Mouse (Mus musculus): ENCODE results near the gene Dkk3. TPM values are rescaled to one million over a fixed set of nuclear protein-coding genes. Genes with fewer than 3 reads are reported as not detected.

Gene Dkk3
- 10 to 100 TPM; 22.5 to 28.9 (median 24.0) TPM for total RNA-seq (2022)

GRCm38 (mm10) chr7:112158942-112159341 lies at the start of gene Dkk3:
Gene Dkk3, minus strand, starts transcription at chr7:112159057.
- no peak for DNase-seq

GRCm38 (mm10) chr7:112207717-112208116 lies 48.9 kb upstream of the Dkk3 start:
- no peak for DNase-seq

GRCm38 (mm10) chr7:112205513-112205912 lies 46.7 kb upstream of the Dkk3 start:
- DNase-seq, result no peak

- no peak for DNase-seq
These were observed 45.6 kb upstream of the Dkk3 start for GRCm38 (mm10) chr7:112204380-112204963.

- no peak for DNase-seq
These were observed 45.1 kb upstream of the Dkk3 start for GRCm38 (mm10) chr7:112203937-112204336.

- no peak for DNase-seq
These were observed 44.0 kb upstream of the Dkk3 start for GRCm38 (mm10) chr7:112202843-112203242.

- peak; percentile 60 for DNase-seq
These were observed 43.3 kb upstream of the Dkk3 start for GRCm38 (mm10) chr7:112202194-112202593.

GRCm38 (mm10) chr7:112200761-112201160 lies 41.9 kb upstream of the Dkk3 start:
- DNase-seq, result no peak

GRCm38 (mm10) chr7:112199343-112199742 lies 40.5 kb upstream of the Dkk3 start:
- DNase-seq, result no peak

GRCm38 (mm10) chr7:112197461-112197860 lies 38.6 kb upstream of the Dkk3 start:
- no peak for DNase-seq

GRCm38 (mm10) chr7:112194286-112194685 lies 35.4 kb upstream of the Dkk3 start:
- no peak for DNase-seq

GRCm38 (mm10) chr7:112192778-112193177 lies 33.9 kb upstream of the Dkk3 start:
- no peak for DNase-seq

- DNase-seq, result no peak
These were observed 33.4 kb upstream of the Dkk3 start for GRCm38 (mm10) chr7:112192237-112192636.

GRCm38 (mm10) chr7:112187536-112188459 lies 28.9 kb upstream of the Dkk3 start:
- DNase-seq, result no peak

GRCm38 (mm10) chr7:112186871-112187270 lies 28.0 kb upstream of the Dkk3 start:
- DNase-seq, result no peak

GRCm38 (mm10) chr7:112185226-112185745 lies 26.4 kb upstream of the Dkk3 start:
- peak; percentile 64 for DNase-seq

- DNase-seq, result no peak
These were observed 25.8 kb upstream of the Dkk3 start for GRCm38 (mm10) chr7:112184519-112185225.

GRCm38 (mm10) chr7:112183258-112183841 lies 24.5 kb upstream of the Dkk3 start:
- DNase-seq, result peak; percentile 73

- DNase-seq, result peak; percentile 60
These were observed 21.4 kb upstream of the Dkk3 start for GRCm38 (mm10) chr7:112180235-112180705.

GRCm38 (mm10) chr7:112176627-112177026 lies 17.8 kb upstream of the Dkk3 start:
- DNase-seq, result no peak

GRCm38 (mm10) chr7:112172669-112173068 lies 13.8 kb upstream of the Dkk3 start:
- no peak for DNase-seq

GRCm38 (mm10) chr7:112169955-112170692 lies 11.3 kb upstream of the Dkk3 start:
- DNase-seq, result no peak

Data from adrenal gland, adult 8-10 months (tissue).